Mouse (Mus musculus): ENCODE results near the gene Cry1.

Gene Cry1

GRCm38 (mm10) chr10:85161745-85162351 lies 23.0 kb downstream of the Cry1 start:
- peak; percentile 84 for DNase-seq (ENCODE audit: extremely low read depth, low read depth, low spot score)

- DNase-seq (ENCODE audit: extremely low read depth, low read depth, low spot score), result no peak
These were observed 24.8 kb downstream of the Cry1 start for GRCm38 (mm10) chr10:85159989-85160619.

GRCm38 (mm10) chr10:85157451-85157850 lies 27.4 kb downstream of the Cry1 start:
- DNase-seq (ENCODE audit: extremely low read depth, low read depth, low spot score), result no peak

GRCm38 (mm10) chr10:85154195-85154594 lies 30.7 kb downstream of the Cry1 start:
- no peak for DNase-seq (ENCODE audit: extremely low read depth, low read depth, low spot score)

- DNase-seq (ENCODE audit: extremely low read depth, low read depth, low spot score), result no peak
These were observed 35.6 kb downstream of the Cry1 start for GRCm38 (mm10) chr10:85149226-85149625.

GRCm38 (mm10) chr10:85146282-85146681 lies 38.6 kb downstream of the Cry1 start:
- no peak for DNase-seq (ENCODE audit: extremely low read depth, low read depth, low spot score)

- no peak for DNase-seq (ENCODE audit: extremely low read depth, low read depth, low spot score)
These were observed 43.4 kb downstream of the Cry1 start for GRCm38 (mm10) chr10:85141465-85141864.

- DNase-seq (ENCODE audit: extremely low read depth, low read depth, low spot score), result no peak
These were observed 48.3 kb downstream of the Cry1 start for GRCm38 (mm10) chr10:85136573-85136972.

GRCm38 (mm10) chr10:85128453-85128852 lies 56.4 kb downstream of the Cry1 start:
- DNase-seq (ENCODE audit: extremely low read depth, low read depth, low spot score), result no peak

GRCm38 (mm10) chr10:85127395-85128287 lies 57.2 kb downstream of the Cry1 start, which contains the start of gene Mterf2:
Gene Mterf2, minus strand, starts transcription at chr10:85128027.
- peak; percentile 89 for DNase-seq (ENCODE audit: extremely low read depth, low read depth, low spot score)

- no peak for DNase-seq (ENCODE audit: extremely low read depth, low read depth, low spot score)
These were observed 59.7 kb downstream of the Cry1 start for GRCm38 (mm10) chr10:85125184-85125583.

GRCm38 (mm10) chr10:85114409-85114808 lies 70.5 kb downstream of the Cry1 start:
- no peak for DNase-seq (ENCODE audit: extremely low read depth, low read depth, low spot score)

- no peak for DNase-seq (ENCODE audit: extremely low read depth, low read depth, low spot score)
These were observed 81.6 kb downstream of the Cry1 start for GRCm38 (mm10) chr10:85103085-85103885.

- no peak for DNase-seq (ENCODE audit: extremely low read depth, low read depth, low spot score)
These were observed 82.4 kb downstream of the Cry1 start, which contains the start of the genes Fhl4 and Tmem263 for GRCm38 (mm10) chr10:85102247-85103084. Gene Fhl4, minus strand, starts transcription at chr10:85102495. Gene Tmem263, plus strand, starts transcription at chr10:85102627.

- DNase-seq (ENCODE audit: extremely low read depth, low read depth, low spot score), result no peak
These were observed 83.0 kb downstream of the Cry1 start for GRCm38 (mm10) chr10:85101841-85102240.

Data from fat pad, adult 2 months (tissue).